Mouse (Mus musculus) kidney, postnatal 10 days (tissue): ENCODE measurements around the gene Dusp13.
A peak's percentile ranks its signal among the peaks of the same experiment; 100 is the strongest.

Experiments used
- DNase-seq: peaks from one replicate; pipeline ENCODE4 v3.0.0; 2021; ENCODE audit warnings: mixed read lengths

Dusp13 gene

GRCm38 (mm10) chr14:21696186-21696830 is 54.7 kb downstream of the Dusp13 start:
- no peak for DNase-seq

- no peak for DNase-seq
Observed at GRCm38 (mm10) chr14:21695020-21695419, 56.0 kb downstream of the Dusp13 start.

- DNase-seq, result no peak
Observed at GRCm38 (mm10) chr14:21691070-21691469, 59.9 kb downstream of the Dusp13 start.

- peak; percentile 44 for DNase-seq
Observed at GRCm38 (mm10) chr14:21686376-21687279, 64.4 kb downstream of the Dusp13 start.

GRCm38 (mm10) chr14:21685411-21686146 is 65.4 kb downstream of the Dusp13 start:
- DNase-seq, result no peak

- DNase-seq, result no peak
Observed at GRCm38 (mm10) chr14:21683834-21684233, 67.1 kb downstream of the Dusp13 start.
